Mouse (Mus musculus): ENCODE results near the gene Gsg1l. TPM values are rescaled to one million over a fixed set of nuclear protein-coding genes. Genes with fewer than 3 reads are reported as not detected.

Gene Gsg1l
- polyA plus RNA-seq, 1 experiment from 2014 or later, result 6.5 TPM

GRCm38 (mm10) chr7:125864026-125864425 lies 218.2 kb downstream of the Gsg1l start:
- Histone ChIP-seq H3K4me1 (peaks cover 23% of the 10 kb centered on the region), H3K27ac (peak overlapping the region; percentile 35; the same call in 1 of the 2 replicates), H3K9me3 (replicated peaks) (no peaks in the 10 kb centered on the region), H3K36me3 (peaks cover 10% of the 10 kb centered on the region; the same call in 1 of the 2 replicates), H3K4me2 (replicated peaks) (no peak overlapping the region), H3K27me3 (no peaks in the 10 kb centered on the region), H3K9ac (no peak overlapping the region), H3K4me3 (no peak overlapping the region)
- ATAC-seq (ENCODE audit: low FRiP score), result no peak
- 58% methylated on average over 1 of the region's 1 CpGs for WGBS

- Histone ChIP-seq H3K4me2 (replicated peaks) (no peak overlapping the region), H3K4me1 (peaks cover 19% of the 10 kb centered on the region), H3K36me3 (peaks cover 10% of the 10 kb centered on the region; the same call in 1 of the 2 replicates), H3K4me3 (no peak overlapping the region), H3K27me3 (no peaks in the 10 kb centered on the region), H3K9me3 (replicated peaks) (no peaks in the 10 kb centered on the region), H3K9ac (no peak overlapping the region), H3K27ac (no peak overlapping the region)
- WGBS, result 90% methylated on average over 9 of the region's 9 CpGs
- ATAC-seq (ENCODE audit: low FRiP score), result no peak
Measured at GRCm38 (mm10) chr7:125860421-125860820, 221.8 kb downstream of the Gsg1l start.

- Histone ChIP-seq H3K4me3 (no peak overlapping the region), H3K9ac (no peak overlapping the region), H3K27ac (no peak overlapping the region), H3K9me3 (replicated peaks) (no peaks in the 10 kb centered on the region), H3K27me3 (no peaks in the 10 kb centered on the region), H3K4me1 (peaks cover 10% of the 10 kb centered on the region), H3K36me3 (peaks cover 10% of the 10 kb centered on the region; the same call in 1 of the 2 replicates), H3K4me2 (replicated peaks) (no peak overlapping the region)
- WGBS, result 80% methylated on average over 3 of the region's 3 CpGs
- no peak for ATAC-seq (ENCODE audit: low FRiP score)
Measured at GRCm38 (mm10) chr7:125859564-125859963, 222.6 kb downstream of the Gsg1l start.

- H3K9ac ChIP-seq, result no peak overlapping the region
- H3K4me3 ChIP-seq, result no peak overlapping the region
- peaks cover 20% of the 10 kb centered on the region for H3K36me3 ChIP-seq
- H3K4me1 ChIP-seq, result no peaks in the 10 kb centered on the region
- no peaks in the 10 kb centered on the region for H3K9me3 ChIP-seq (replicated peaks)
- H3K27me3 ChIP-seq, result no peaks in the 10 kb centered on the region
- H3K4me2 ChIP-seq (replicated peaks), result no peak overlapping the region
- no peak for ATAC-seq (ENCODE audit: low FRiP score)
- H3K27ac ChIP-seq, result no peak overlapping the region
- 90% methylated on average over 2 of the region's 2 CpGs for WGBS
Measured at GRCm38 (mm10) chr7:125847528-125847866, 234.7 kb downstream of the Gsg1l start.

GRCm38 (mm10) chr7:125846866-125847527 lies 235.2 kb downstream of the Gsg1l start:
- 79% methylated on average over 8 of the region's 8 CpGs for WGBS
- ATAC-seq (ENCODE audit: low FRiP score), result no peak
- Histone ChIP-seq H3K4me2 (replicated peaks) (no peak overlapping the region), H3K9ac (no peak overlapping the region), H3K4me3 (no peak overlapping the region), H3K36me3 (peaks cover 20% of the 10 kb centered on the region), H3K27ac (no peak overlapping the region), H3K27me3 (no peaks in the 10 kb centered on the region), H3K4me1 (no peaks in the 10 kb centered on the region), H3K9me3 (replicated peaks) (no peaks in the 10 kb centered on the region)

GRCm38 (mm10) chr7:125845611-125846010 lies 236.6 kb downstream of the Gsg1l start:
- no peak overlapping the region for H3K27ac ChIP-seq
- H3K36me3 ChIP-seq, result peaks cover 12% of the 10 kb centered on the region
- ATAC-seq (ENCODE audit: low FRiP score), result no peak
- no peak overlapping the region for H3K4me3 ChIP-seq
- no peak overlapping the region for H3K9ac ChIP-seq
- no peaks in the 10 kb centered on the region for H3K4me1 ChIP-seq
- 62% methylated on average over 1 of the region's 1 CpGs for WGBS
- no peak overlapping the region for H3K4me2 ChIP-seq (replicated peaks)
- H3K27me3 ChIP-seq, result no peaks in the 10 kb centered on the region
- no peaks in the 10 kb centered on the region for H3K9me3 ChIP-seq (replicated peaks)

- no peaks in the 10 kb centered on the region for H3K9me3 ChIP-seq (replicated peaks)
- ATAC-seq (ENCODE audit: low FRiP score), result peak; percentile 46; the same call in 1 of the 2 replicates
- H3K36me3 ChIP-seq, result peaks cover 11% of the 10 kb centered on the region
- WGBS, result 39% methylated on average over 5 of the region's 5 CpGs
- H3K4me3 ChIP-seq, result no peak overlapping the region
- H3K4me2 ChIP-seq (replicated peaks), result no peak overlapping the region
- no peaks in the 10 kb centered on the region for H3K27me3 ChIP-seq
- H3K9ac ChIP-seq, result no peak overlapping the region
- H3K4me1 ChIP-seq, result peaks cover 18% of the 10 kb centered on the region
- H3K27ac ChIP-seq, result peak overlapping the region; percentile 67
Measured at GRCm38 (mm10) chr7:125838078-125838742, 244.0 kb downstream of the Gsg1l start.

- Histone ChIP-seq H3K9me3 (replicated peaks) (no peaks in the 10 kb centered on the region), H3K4me2 (replicated peaks) (no peak overlapping the region), H3K9ac (no peak overlapping the region), H3K27ac (no peak overlapping the region), H3K4me3 (no peak overlapping the region), H3K4me1 (peaks cover 22% of the 10 kb centered on the region), H3K36me3 (peaks cover 8% of the 10 kb centered on the region), H3K27me3 (no peaks in the 10 kb centered on the region)
- no peak for ATAC-seq (ENCODE audit: low FRiP score)
- 93% methylated on average over 2 of the region's 2 CpGs for whole genome bisulfite sequencing
Measured at GRCm38 (mm10) chr7:125833471-125833870, 248.7 kb downstream of the Gsg1l start.

- no peak overlapping the region for H3K27ac ChIP-seq
- 53% methylated on average over 1 of the region's 1 CpGs for WGBS
- H3K9me3 ChIP-seq (replicated peaks), result no peaks in the 10 kb centered on the region
- H3K9ac ChIP-seq, result no peak overlapping the region
- peaks cover 17% of the 10 kb centered on the region for H3K4me1 ChIP-seq
- no peak overlapping the region for H3K4me3 ChIP-seq
- no peak for ATAC-seq (ENCODE audit: low FRiP score)
- no peaks in the 10 kb centered on the region for H3K27me3 ChIP-seq
- peaks cover 8% of the 10 kb centered on the region for H3K36me3 ChIP-seq
- no peak overlapping the region for H3K4me2 ChIP-seq (replicated peaks)
Measured at GRCm38 (mm10) chr7:125832767-125833166, 249.4 kb downstream of the Gsg1l start.

GRCm38 (mm10) chr7:125829121-125829666 lies 253.0 kb downstream of the Gsg1l start:
- Histone ChIP-seq H3K9ac (no peak overlapping the region), H3K4me1 (peaks cover 14% of the 10 kb centered on the region; the same call in 1 of the 2 replicates), H3K9me3 (replicated peaks) (no peaks in the 10 kb centered on the region), H3K36me3 (peaks cover 6% of the 10 kb centered on the region), H3K4me3 (no peak overlapping the region), H3K4me2 (replicated peaks) (no peak overlapping the region), H3K27ac (no peak overlapping the region; the same call in 1 of the 2 replicates), H3K27me3 (no peaks in the 10 kb centered on the region)
- WGBS, result 65% methylated on average over 3 of the region's 3 CpGs
- no peak for ATAC-seq (ENCODE audit: low FRiP score)

- Histone ChIP-seq H3K4me3 (no peak overlapping the region), H3K27me3 (no peaks in the 10 kb centered on the region), H3K27ac (no peak overlapping the region; the same call in 1 of the 2 replicates), H3K9ac (no peak overlapping the region), H3K4me2 (replicated peaks) (no peak overlapping the region), H3K9me3 (replicated peaks) (no peaks in the 10 kb centered on the region), H3K36me3 (peaks cover 3% of the 10 kb centered on the region; the same call in 1 of the 2 replicates), H3K4me1 (peaks cover 14% of the 10 kb centered on the region; the same call in 1 of the 2 replicates)
- no peak for ATAC-seq (ENCODE audit: low FRiP score)
- WGBS, result 73% methylated on average over 5 of the region's 5 CpGs
Measured at GRCm38 (mm10) chr7:125828561-125828960, 253.7 kb downstream of the Gsg1l start.

Measured in hindbrain, embryonic 12.5 days (tissue).